Mouse (Mus musculus): ENCODE data around the gene Sema4d.
A peak's percentile ranks its signal among the peaks of the same experiment; 100 is the strongest.
"Not testable (repeated sequence)": the region's sequence is repeated elsewhere in the genome, so short reads cannot be mapped to it uniquely, and the experiment has no call there.

The Sema4d gene

DNA sequence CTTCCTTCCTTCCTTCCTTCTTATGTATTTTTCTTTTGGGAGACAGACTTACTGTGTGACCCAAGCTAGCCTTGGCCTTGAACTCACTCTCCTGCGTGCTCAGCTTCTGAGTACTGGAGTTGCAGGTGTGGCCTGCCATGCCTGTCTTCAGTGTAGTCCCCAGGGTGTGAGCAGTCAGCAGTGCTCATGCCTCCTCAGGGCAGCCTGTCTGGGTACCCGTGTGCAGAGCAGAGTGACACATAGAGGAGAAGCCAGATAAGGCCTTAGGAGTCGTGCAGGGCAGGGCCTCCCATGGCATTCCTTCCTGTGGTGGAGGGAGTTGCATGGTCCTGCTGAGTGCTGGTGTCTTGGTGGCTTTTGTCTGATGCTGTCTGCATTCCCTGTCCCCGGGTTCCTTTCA, 114.2 kb downstream of the Sema4d start:
- no peak for DNase-seq (ENCODE audit: low spot score in 2 of 2)

DNA sequence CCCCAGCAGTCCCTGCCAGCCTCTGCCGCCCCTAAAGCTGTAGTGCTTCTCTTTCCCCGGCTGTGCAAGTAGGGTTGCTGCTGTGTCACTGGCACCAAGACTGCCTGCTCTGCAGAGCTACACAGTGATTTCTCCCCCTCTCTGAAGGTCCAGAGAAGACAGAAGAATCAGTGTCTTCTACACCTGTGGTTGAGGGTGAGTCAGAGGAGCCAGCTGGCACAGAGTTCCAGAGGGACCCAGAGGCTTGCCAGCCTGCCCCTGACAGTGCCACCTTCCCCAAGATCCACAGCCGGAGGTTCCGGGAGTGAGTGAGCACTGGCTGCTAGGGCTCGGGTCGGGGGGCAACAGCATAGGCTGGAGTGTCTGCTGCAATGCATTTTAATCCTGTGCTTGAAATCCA, 114.9 kb downstream of the Sema4d start:
- DNase-seq (ENCODE audit: low spot score in 2 of 2), result no peak

DNA sequence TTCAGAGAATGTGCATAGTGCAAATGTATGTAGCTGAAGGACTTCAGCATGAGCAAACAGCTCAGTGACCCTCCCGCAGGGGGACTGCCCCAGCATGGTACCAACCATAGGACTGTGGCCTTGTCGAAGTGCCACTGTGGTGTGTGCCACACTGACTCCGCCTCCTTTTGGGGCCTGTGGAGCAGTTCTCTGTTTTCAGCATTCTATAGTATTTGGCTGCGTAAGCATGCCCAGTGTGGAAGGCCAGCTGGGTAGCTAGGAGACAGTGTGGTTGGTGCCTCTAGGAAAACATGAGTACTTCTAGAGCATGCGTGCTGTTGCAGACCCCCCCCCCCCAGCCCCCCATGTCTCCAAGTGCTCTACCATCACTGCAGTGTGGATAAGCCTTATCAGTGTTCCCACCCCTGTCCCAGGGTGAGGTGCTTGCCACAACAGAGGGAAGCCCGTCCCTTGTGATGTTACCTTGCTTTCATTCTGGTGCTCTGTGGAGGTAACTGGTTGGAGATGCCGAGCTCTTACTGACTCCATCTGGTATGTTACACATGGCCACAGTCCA, 115.8 kb downstream of the Sema4d start:
- DNase-seq (ENCODE audit: low spot score in 2 of 2), result no peak

DNA sequence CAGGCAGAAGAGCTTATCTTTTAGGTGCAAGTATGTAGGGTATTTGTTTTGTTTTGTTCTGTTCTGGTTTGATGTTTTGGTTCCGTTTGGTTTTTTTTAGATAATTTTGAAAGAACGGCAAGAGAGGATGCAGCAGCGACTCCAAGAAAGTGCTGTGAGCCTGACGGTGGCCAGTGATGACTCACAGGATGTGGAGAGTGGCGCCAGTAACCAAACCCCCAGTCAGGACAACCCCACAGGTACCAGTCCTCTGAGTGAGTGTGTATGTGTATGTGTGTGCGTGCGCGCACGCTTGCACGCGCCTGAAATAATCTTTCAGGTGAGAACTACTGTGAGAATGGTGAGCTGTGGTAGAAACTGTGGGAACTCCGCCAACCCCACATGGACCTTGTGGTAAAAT, 116.5 kb downstream of the Sema4d start:
- no peak for DNase-seq (ENCODE audit: low spot score in 2 of 2)

DNA sequence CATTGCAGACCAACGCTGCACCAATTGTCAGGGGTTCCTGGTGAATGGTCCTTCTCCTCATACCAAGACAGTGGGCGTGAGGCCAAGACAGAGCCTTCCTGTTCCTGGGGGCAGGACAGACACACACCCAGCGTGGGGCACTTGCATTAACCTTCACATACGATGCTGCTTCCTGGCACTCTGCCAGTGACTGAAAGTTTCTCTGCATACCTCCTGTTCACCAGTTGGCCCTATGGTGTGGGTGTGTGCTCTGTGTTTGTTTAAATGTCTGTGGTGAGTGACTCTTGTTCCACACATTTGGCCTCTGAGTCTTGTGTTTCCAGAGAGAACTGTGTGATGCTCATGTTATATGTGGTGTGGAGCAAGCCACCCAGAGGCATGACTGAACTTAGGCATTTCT, 116.9 kb downstream of the Sema4d start:
- no peak for DNase-seq (ENCODE audit: low spot score in 2 of 2)

DNA sequence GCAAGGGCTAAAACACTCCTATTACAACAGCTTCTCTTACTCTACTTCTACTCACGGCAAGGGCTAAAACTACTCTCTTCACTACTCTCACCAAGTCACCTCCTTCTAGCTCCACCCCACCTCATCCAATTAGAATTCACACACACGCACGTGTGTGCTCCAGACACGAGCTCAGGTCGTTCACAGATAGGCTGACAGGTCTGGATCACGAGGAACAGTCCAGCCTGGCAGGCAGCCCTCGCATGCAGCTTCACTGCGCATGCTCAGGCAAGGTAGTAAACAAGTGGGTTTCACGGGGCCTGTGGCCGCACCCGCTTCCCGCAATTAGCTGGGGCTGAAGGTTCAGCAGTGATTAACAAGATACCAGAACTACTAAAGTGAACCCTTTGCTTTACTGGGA, 125.4 kb downstream of the Sema4d start:
- not testable (repeated sequence) for DNase-seq (ENCODE audit: low spot score in 2 of 2)

DNA sequence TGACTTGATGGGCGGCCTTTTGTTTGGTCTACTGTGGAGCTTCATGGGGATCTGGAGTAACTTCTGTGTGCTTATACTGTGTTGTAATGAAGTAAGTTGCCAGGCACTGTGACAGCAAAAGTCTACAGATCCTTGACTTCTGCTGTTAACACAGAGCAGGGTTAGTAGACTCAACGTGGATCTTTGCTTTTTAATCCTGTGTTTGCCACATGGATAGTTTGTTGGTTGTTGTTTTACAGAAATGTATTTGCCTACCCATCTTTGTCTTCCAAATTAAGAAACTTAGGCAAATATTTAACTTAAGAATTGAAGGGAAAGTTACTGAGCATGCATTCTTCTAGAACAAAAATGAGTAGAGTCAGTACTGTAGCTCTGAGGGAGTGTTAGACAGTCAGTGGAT, 130.0 kb downstream of the Sema4d start:
- no peak for DNase-seq (ENCODE audit: low spot score in 2 of 2)

DNA sequence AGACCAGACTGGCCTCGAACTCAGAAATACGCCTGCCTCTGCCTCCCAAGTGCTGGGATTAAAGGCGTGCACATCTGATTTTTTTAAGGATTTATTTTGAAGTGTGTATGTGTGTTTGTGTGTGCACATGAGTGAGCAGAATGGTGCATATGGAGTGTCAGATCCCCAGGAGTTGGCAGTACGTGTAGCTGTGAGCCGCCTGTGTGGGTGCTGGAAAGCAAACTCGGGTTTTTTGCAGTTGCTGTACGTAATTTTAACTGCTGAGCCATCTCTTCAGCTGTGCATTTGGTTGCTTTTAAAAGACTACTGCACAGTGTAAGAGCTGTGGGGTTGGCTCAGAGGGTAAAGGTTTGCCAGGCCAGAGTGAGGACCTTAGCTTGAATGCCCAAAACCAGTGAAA, 134.0 kb downstream of the Sema4d start:
- DNase-seq (ENCODE audit: low spot score in 2 of 2), result no peak

DNA sequence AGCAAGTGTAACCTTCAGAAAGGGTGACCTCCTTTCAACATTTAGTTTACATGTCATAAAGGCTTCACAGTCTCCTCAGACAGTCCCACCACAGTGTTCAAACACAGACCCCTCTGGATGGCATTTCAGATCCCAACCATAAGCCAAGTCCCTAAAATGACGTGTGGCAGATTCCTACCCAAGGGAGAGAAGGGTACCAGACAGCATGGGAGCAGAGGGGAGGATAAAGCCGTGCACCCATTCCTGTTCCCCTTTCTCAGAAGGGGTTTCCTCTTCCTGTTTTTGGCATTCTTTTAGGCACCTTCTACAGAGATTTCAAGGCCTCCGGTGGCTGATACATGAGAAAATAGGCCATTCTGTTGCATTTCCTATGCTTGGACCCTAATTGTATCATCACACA, 135.5 kb downstream of the Sema4d start:
- no peak for DNase-seq (ENCODE audit: low spot score in 2 of 2)

DNA sequence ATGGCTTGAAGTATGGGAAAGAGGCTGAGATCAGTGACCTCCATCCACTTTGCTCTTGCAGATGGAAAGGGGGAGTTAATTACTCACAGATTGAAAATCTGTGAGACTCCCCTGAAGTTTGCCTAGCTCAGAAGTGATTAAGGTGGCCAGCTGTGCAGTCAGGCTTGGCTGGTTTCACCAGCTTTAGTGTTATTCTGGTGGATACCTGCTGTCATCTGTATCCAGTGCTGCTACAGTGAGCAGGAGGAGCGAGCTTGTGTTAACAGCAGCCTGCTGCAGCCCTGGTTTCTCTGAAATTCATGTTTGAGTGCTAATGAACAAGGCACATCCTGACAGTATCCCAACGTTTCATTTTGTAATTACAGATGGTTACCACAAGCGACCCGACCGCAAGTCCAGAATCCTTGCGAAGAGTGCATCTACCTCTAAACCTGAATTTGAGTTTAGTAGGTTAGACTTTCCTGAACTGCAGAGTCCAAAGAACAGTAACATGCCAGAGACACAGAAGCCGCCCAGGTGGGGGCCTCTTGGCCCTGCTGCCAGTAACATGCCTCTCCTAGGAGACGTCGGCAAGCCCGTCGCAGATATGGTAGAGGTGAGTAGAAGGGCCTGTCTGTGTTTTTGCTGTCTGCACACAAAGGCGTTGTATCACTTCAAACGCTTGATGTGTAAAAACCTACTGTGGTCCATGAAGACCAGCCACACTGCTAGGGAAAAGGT, 136.9 kb downstream of the Sema4d start:
- DNase-seq (ENCODE audit: low spot score in 2 of 2), result no peak

DNA sequence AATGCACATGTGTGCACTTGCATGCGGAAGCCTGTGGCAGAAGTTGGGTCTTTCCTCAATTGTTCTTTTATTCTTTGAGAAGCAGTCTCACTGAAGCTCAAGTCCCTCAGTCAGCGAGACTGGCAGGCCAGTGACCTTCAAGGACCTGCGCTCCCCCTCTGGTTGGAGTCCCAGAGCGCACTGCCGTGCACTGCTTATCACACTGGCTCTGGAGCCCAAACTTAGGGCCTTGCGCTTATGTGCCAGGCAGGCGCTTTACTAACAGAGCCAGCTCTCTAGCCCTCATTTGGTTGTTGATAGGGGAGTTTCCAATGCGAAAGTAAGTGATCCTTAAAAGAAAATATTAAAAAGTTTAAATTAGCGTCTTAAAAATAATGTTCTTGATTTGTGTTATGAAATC, 139.6 kb downstream of the Sema4d start:
- no peak for DNase-seq (ENCODE audit: low spot score in 2 of 2)

DNA sequence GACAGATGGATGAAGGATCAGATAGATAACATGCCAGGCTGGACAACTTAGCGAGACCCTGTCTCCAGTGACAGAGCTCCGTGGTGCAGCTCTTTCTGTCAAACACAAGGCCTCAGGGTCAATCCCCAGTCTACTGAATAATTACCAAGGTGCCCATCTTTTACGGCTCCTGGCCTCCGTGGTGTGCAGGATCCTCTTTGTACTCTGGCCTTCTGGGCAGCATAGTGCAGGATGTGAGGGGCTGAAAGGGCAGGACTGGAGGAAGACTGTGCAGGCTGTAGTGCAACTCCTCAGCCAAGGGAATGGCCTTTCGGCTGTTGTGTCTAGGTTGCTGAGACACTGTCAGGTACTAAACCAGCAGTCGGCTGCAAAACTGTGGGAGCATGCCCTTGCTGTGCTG, 140.4 kb downstream of the Sema4d start:
- DNase-seq (ENCODE audit: low spot score in 2 of 2), result no peak

DNA sequence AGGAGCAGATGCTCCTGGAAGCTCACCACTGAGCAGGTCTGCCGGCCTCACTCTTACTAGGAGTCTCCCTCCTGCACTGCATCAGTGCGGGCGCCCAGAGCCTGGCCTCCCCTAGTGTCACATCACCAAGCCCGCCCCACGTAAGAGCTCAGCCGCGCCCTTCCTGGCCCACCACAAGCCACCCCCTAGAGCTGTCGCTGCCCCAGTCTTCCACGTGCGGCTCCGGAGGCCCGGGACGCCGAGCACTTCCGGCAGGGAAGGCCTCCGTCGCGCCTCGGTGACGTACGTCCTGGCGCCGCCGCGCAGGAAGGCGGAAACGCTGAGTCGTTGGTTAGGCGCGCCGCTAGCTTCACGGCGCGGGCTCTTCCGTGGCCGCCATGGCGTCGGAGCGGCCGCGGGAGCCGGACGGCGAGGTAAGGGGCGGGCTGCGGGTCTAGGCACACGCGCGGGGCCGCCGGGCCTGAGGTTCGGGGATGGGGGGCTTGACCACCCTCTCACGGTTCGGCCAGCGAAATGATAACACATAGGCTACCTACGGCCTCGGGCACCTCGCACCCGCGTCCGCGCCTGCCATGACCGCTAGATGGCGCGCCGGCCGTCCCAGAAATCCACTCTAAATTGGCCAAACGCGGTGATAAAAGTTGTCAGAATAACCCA, 142.0 kb downstream of the Sema4d start, which contains the start of gene Secisbp2:
Gene Secisbp2, plus strand, starts transcription at position 290 of the 657 bp plus-strand sequence.
- peak; percentile 94 to 96 for DNase-seq (ENCODE audit: low spot score in 2 of 2)

DNA sequence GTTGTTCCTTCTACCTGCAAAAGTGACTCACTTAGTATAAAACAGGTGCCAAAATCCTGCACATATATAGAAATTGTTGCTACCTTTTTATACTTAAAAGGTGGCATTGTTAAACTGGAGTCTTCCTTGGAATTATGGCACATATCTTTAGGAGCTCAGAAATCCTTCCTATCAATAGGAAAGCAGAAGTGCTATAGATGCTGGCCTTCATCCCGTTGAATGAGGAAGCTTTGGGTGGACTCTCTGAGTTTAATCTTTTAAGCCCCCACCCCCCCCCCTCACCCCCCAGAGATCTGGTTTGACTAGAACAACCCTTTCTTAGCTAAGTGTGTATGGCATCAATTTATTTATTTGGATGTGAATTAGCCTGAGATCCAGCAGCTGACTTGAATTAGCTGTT, 143.8 kb downstream of the Sema4d start:
- DNase-seq (ENCODE audit: low spot score in 2 of 2), result no peak

DNA sequence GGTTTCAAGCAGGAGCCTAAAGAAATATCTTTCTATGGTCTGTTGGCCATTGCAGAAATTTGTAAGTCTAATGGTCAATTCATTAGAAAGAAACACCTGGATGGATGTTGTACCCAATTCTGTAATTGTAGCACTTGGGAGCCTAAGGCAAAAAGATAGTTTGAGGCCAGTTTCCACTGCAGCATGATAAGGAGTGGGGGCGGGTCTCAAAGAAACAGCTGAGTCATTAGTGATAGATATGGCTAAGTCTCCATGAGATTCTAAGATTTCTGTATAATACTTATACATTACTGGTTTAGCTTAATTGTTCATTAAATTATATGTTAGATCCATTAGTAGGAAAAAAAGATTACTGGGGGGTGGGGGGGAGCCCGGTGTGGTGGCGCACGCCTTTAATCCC, 145.3 kb downstream of the Sema4d start:
- DNase-seq (ENCODE audit: low spot score in 2 of 2), result no peak

DNA sequence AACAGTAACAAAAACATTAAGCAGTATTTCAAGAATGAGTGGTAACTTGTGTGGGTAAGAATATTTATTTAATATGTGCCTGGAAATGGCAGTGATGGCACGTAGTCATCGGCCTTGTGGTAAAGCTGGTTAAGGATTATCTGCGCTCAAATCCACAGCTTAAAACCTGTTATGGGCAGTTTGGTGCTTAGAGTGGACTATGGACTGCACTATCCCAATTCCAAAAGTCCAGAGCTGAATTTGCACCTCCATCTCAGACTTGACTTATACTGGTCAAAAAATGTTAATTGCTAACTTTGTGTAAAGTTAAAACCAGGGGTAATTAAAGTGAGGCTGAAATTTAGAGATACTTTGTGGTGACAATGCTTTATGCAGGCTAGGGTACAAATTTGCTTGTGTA, 145.8 kb downstream of the Sema4d start:
- no peak for DNase-seq (ENCODE audit: low spot score in 2 of 2)

DNA sequence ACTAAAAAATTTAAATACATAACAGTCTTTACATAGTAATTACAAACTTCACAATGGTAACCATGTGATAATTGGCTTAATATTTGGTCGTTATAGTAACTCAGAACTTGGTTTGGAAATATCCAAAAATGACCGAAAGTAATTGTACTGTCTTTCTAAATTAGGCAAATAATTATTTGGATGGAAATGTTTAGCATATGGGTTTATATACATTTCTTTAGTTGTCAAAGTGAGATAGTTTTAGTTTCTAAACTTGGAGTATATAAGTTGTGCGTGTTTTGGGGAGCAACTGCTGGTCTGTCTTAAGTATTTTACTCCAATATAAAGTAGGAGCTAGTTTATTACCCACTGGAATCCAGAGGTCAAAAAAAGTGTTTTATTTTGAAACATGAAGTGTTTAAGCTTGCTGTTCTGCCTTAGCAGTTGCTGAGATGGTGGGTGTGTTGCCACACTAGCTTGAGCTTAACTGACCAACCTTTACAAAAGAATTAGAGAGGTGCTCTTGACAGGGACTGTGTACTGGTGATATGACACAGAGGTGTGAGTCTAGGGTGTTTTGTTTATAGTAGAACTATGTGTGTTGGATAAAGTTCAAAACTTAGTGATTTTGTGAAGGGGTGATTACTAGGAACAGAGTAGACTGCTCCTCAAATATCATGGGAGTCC, 147.1 kb downstream of the Sema4d start:
- DNase-seq (ENCODE audit: low spot score in 2 of 2), result no peak

DNA sequence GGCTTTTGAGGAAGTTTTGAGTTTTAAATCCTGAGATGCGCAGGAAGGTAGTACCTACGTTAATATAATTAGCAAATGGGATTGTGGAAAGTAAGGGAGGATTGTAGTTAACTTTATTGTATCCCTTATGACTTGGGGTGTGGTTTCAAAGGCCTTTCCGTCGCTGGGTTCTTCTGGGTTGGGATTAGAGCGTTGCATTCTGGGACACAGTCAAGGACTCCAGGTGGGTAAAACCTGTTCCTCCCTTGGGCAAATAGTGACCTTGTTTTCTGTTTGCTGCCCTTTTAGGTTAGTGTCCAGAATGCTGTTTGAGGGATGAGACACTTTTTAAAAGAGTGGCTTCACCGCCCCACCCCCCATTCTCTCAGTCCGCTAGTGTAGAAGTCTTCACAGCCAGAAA, 147.7 kb downstream of the Sema4d start:
- no peak for DNase-seq (ENCODE audit: low spot score in 2 of 2)

DNA sequence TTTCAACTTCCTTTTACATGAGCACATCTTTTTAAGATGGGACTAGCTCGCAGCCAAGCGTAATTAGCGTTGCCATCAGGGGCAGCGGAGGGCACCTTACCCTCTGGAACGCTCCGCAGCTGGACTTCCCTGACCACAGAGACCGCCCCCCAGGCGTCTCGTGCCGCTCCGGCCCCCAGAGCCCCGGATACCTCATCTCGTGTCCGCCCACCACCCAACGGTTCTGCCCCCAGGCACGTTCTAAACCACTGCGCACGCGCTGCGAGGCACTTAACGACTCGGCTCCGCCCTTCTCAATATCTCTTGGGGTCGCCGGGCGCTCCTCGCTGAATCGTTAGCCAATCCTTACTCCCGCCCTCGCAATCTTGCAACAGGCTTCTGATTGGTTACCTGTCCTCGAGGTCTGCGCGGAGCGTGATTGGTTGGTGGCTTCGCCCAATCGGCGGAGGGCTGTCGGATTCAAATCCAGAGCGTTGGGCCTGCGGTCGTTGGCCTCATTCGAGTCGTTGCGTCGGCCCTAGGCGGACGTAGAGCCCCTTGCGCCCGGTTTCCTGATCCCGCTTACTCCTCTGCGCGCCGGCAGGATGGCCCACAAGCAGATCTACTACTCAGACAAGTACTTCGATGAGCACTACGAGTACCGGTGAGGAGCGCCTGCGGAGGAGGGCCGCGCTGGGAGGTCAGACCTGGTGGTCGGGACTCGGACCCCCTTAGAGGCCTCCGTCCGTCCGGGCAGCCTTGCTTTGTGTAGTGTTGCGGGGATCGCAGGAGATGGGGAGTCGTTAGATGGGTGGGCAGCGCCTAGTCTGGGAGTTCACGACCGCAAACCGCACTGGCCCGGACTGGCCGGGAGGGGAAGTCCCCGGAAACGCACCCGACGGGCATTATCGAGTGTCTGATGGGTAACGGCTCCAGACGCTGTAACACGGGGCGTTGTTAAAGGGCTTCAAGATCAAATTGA, 148.4 kb downstream of the Sema4d start, which contains the start of gene Cks2:
Gene Cks2, plus strand, starts transcription at position 404 of the 961 bp plus-strand sequence.
- peak; percentile 99 for DNase-seq (ENCODE audit: low spot score in 2 of 2)

DNA sequence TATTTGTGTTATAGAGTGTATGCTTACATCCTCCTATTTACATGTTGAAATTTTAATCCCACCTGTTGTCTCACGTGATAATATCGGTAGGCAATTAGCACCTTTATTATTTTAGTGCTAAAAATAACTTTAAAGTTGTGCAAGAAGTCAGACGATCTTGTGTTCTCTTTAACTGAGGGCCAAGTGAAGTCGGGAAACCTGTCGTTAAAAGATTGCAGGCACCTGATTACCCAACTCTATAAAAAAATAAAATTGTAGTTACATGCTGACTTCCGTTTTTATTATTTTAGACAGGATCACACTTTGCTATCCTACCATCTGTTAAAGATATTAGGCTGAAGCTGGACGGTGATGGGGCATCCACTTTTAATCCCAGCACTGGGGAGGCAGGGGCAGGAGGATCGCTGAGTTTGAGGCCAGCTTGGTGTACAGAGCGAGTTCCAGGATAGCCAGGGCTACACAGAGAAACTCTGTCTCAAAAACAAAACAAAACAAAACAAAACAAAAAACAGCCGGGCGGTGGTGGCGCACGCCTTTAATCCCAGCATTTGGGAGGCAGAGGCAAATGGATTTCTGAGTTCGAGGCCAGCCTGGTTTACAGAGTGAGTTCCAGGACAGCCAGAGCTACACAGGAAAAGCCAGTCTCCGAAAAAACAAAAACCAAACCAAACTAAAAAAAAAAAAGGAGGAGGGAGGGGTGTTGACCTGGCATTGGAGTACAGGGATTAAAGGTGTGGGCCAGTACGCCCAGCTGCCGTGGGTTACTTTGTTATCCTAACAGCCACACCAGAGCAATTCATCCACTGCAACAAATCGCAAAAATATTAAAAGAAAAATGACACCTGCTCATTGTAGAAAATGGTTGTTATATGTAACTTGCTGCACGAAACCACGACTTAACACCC, 149.4 kb downstream of the Sema4d start:
- DNase-seq (ENCODE audit: low spot score in 2 of 2), result no peak
